Mouse (Mus musculus): ENCODE results near the gene Mup3. TPM values are rescaled to one million over a fixed set of nuclear protein-coding genes. Genes with fewer than 3 reads are reported as not detected.

Gene Mup3
- total RNA-seq (2023): not detected

DNA sequence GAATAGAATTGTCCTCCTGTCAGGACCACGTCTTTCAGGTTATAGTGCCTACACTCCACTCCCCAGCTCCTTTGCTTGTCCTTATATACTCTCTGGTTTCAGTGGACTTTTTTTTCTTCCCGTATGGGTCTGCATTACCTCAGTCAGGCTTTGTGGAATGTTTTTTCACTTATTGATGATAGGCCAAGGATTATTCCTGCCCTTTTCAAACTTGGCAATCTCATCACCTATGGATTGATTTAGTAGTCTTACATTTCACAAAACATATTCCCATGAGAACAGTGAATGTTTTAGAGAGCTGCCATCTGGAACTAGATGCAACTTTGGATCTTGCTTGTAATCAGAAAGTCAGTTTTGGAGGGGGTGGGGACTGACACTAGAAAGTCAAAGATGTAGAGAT is at the start of gene Mup3:
Gene Mup3 (minus strand): TSS at position 102 of the 400 bp plus-strand sequence.

DNA sequence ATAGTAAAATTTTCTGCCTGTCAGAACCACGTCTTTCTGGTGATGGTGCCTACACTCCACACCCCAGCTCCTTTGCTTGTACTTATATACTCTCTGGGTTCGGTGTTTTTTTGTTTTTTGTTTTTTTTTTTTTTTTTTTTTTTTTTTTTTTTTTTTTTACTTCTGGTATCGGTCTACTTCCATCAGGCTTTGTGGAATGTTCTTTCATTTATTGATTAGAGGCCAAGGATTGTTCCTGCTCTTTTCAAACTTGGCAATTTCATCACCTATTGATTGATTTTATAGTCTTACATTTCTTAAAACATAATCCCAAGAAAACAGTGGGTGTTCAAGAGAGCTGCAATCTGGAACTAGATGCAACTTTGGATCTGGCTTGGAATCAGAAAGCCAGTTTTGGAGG is 33.1 kb downstream of the Mup3 start, which contains the start of gene Mup20:
Gene Mup20 (minus strand): TSS at position 101 of the 400 bp plus-strand sequence.

Other genes with a start within 250 kb of the Mup3 start
- not detected for gene Mup20, start 33.2 kb downstream of the Mup3 start, total RNA-seq (2023)
- not detected for gene Mup21, start 63.5 kb upstream of the Mup3 start, total RNA-seq (2023)
- under 1 TPM; 0.27 to 0.47 TPM for gene Zfp37, start 143.7 kb upstream of the Mup3 start, total RNA-seq (2023)
- gene Slc31a2, start 175.2 kb upstream of the Mup3 start, total RNA-seq (2023): 10 to 100 TPM; 26.6 to 30.2 TPM